12 mouse cellular contexts compared by ENCODE assay signal in the genomic region with DNA sequence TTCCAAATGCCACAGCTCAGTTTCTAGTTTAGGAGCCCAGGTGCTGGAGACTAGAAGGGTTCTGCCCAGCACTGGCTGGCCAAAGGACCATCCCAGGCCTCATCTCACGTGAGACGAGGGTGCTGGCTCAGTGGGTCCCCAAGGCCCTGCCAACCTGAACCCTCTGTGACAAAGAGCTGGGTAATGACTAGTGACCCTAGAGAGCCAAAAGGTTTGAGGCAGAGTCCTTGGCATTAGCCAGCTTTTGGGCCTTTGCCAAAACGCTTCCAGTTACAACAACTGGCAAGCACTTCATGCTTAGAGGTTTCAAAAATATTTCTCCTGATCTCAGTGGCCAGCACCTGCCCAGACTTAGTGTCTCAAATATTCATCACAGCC. TPM values are rescaled to one million over a fixed set of nuclear protein-coding genes. Genes with fewer than 3 reads are reported as not detected.
DNase-seq lines count a peak whose midpoint lies in the region; ATAC-seq and TF ChIP-seq lines count a peak whose summit lies in the region.
"Had no signal": no experiment of that assay in that cellular context is flagged by ENCODE, and none has a peak within 500 bp of the region (broad histone marks: within the 10 kb centered on the region; RNA-seq: fewer than 3 reads in every experiment).

No protein-coding gene starts in this region.

- no peak overlapping the region for H3K27ac ChIP-seq in kidney, embryonic 16.5 days (ENCODE audit: low read length)
- no peak overlapping the region for H3K27ac ChIP-seq in left cerebral cortex, adult 2 months

- no peak for ATAC-seq in kidney, embryonic 16.5 days (ENCODE audit: low FRiP score, low TSS enrichment)

- H3K4me3 ChIP-seq in kidney, embryonic 16.5 days (ENCODE audit: low read length) = no peak overlapping the region
- H3K4me3 ChIP-seq in left cerebral cortex, adult 2 months = no peak overlapping the region

- H3K36me3 ChIP-seq in kidney, embryonic 16.5 days (ENCODE audit: insufficient read depth, low read length) = no peaks in the 10 kb centered on the region

- no peaks in the 10 kb centered on the region for H3K4me1 ChIP-seq in kidney, embryonic 16.5 days (ENCODE audit: insufficient read depth, low read length)

- H3K27me3 ChIP-seq in kidney, embryonic 16.5 days (ENCODE audit: insufficient read depth, low read length) = peaks cover 8% of the 10 kb centered on the region; the same call in 1 of the 2 replicates

- TF ChIP-seq CTCF in left cerebral cortex, adult 2 months (IDR thresholded peaks at IDR 0.05) = no peak

- H3K4me2 ChIP-seq in kidney, embryonic 16.5 days (replicated peaks; ENCODE audit: low read depth, low read length) = no peak overlapping the region

- WGBS in kidney, embryonic 16.5 days = 55% methylated on average over 3 of the region's 3 CpGs

- DNase-seq in kidney, adult 11 months = peak; percentile 51
- peak; percentile 62 for DNase-seq in 3T3-L1 (ENCODE audit: low read depth, low spot score)
- DNase-seq in Muller cell, postnatal 12 days (ENCODE audit: inconsistent ontology term) = peak; percentile 38
- peak; percentile 42 for DNase-seq in gastrocnemius, postnatal 14 days
- no peak for DNase-seq in embryo, embryonic 9.5 days (ENCODE audit: extremely low spot score)
- DNase-seq in left cerebral cortex, adult 2 months (ENCODE audit: extremely low spot score in 1 of 2, low spot score in 2 of 2) = no peak
- DNase-seq: thymus, postnatal 4 days had no signal

- intact Hi-C loops in gastrocnemius, postnatal 14 days (cut with DNase I; ENCODE audit: low total_unique reads) = loop anchor here (5.0 kb wide), 1 partner anchor 49 kb away; no protein-coding TSS in a partner anchor
- intact Hi-C loops in left cerebral cortex, adult 2 months (cut with DNase I) = loop anchor here (5.0 kb wide), 1 partner anchor 34 kb away; no protein-coding TSS in a partner anchor

- no peaks in the 10 kb centered on the region for H3K9me3 ChIP-seq in kidney, embryonic 16.5 days (ENCODE audit: low read length)

- no peak overlapping the region for H3K9ac ChIP-seq in kidney, embryonic 16.5 days (replicated peaks; ENCODE audit: low read length)

RNA-seq across cellular contexts. Expression of gene Ripply1, which starts 0.9 kb away (rescaled TPM):
- not detected in 2 replicates for polyA plus RNA-seq in kidney, embryonic 16.5 days (2015; fragmentation: Nextera tagmentation; extraction: Ambion mirVana)
- total RNA-seq in gastrocnemius, postnatal 14 days (2021) = under 1 TPM; 0.40 to 0.62 TPM
- total RNA-seq in left cerebral cortex, adult 2 months (2021) = not detected
- total RNA-seq: megakaryocyte, adult 5-6 weeks had no signal
- polyA plus RNA-seq: embryonic facial prominence, embryonic 11.5 days; limb, embryonic 11.5 days; spleen, adult 2 months had no signal

RNA-seq across cellular contexts. Expression of gene Cldn2, which starts 17.6 kb away (rescaled TPM):
- 54.9 and 64.7 TPM in 2 replicates for polyA plus RNA-seq in kidney, embryonic 16.5 days (2015; fragmentation: Nextera tagmentation; extraction: Ambion mirVana)
- under 1 TPM; 0.16 to 0.18 TPM for total RNA-seq in gastrocnemius, postnatal 14 days (2021)
- total RNA-seq in left cerebral cortex, adult 2 months (2021) = under 1 TPM; 0.44 to 0.57 TPM
- total RNA-seq: megakaryocyte, adult 5-6 weeks had no signal
- polyA plus RNA-seq: embryonic facial prominence, embryonic 11.5 days; limb, embryonic 11.5 days had no signal

Comparison
In these comparisons a context has a peak if more than half of its experiments do, and no peak if none do; other contexts are left out.
1. DNase-seq: peak in kidney, adult 11 months (single experiment), 3T3-L1 (single experiment), Muller cell, postnatal 12 days (single experiment) and gastrocnemius, postnatal 14 days (single experiment); none in embryo, embryonic 9.5 days (single experiment) and left cerebral cortex, adult 2 months (0 of 2).